Mouse (Mus musculus): Measurements from ENCODE around the gene Vmn2r69. TPM values are rescaled to one million over a fixed set of nuclear protein-coding genes. Genes with fewer than 3 reads are reported as not detected.

Gene Vmn2r69
- not detected in 2 replicates for total RNA-seq (2023)

DNA sequence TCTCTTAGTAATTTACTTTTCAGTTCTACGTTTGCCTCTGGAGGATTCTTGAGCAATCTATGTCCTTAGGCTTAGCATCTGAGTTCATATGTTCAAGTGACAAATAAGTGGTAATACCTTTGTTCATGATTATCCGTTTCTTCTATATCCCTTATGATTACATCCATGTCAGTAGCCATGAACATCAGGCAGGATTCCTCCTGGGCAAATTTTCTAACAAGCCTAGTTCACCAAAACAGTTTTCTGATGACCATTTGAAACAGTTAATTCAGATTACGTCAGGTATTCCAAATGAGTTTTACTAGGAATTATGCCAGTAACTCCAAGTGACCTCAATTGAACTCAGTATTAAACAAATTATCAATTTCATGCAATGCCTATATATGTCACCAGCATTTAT, at the start of gene Vmn2r69:
TSS of gene Vmn2r69 (minus strand) at position 101 of the 400 bp plus-strand sequence.

Other genes with a start within 250 kb of the Vmn2r69 start
- not detected in 2 replicates for gene Vmn2r68, start 178.1 kb downstream of the Vmn2r69 start, total RNA-seq (2023)
- gene Vmn2r71, start 147.2 kb upstream of the Vmn2r69 start, total RNA-seq (2023), result not detected in 2 replicates
- gene Vmn2r70, start 153.3 kb upstream of the Vmn2r69 start, total RNA-seq (2023), result not detected in 2 replicates